Mouse (Mus musculus) T-cell, adult 2 months (primary cell): ENCODE data around the gene Fam217b.

Source experiments
- DNase-seq: peaks from one replicate; pipeline ENCODE4 v3.0.0; 2022; ENCODE audit warnings: low spot score

Gene Fam217b

GRCm38 (mm10) chr2:178414261-178415149 lies at the start of gene Fam217b, which contains the start of gene Ppp1r3d:
Gene Fam217b (plus strand): TSS chr2:178414524.
Gene Ppp1r3d (minus strand): TSS chr2:178414472.
- DNase-seq = no peak

DNA sequence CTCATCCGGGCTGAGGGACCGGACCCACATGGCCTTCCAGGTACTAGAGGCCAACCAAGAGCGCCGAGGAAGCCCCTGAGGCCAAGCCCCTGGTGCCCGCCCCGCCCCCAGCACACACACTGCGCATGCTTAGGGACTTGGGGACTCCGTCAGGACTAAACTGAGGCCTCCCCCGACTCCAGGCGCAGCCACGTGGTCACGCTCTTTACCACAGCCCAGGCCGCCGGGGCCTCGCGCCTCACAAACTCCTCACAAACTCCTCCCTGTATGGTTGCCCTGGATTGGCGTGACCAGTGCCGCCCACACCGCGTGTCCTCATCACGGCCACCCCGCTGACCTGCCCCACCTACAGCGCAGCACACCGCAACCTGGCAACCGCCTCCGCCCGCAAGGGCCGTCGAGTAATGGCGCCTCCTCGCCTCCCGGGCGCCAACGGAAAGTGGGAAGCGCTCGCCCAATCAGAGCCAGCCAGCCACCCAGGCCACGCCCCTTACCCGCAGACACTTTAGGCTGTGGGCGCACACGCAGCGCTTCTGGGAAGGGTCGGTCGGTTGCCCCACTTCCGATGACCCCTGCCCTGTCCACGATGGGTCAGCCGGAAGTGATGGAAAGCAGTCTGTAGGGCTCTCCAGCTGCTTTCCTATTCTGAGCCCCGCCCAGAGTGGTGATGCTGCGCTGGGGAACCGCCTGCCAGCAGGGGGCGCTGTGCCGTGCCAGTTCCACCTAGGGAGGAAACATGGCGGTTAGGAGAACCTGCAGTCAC lies 7.1 kb upstream of the Fam217b start, which contains the start of gene Sycp2:
Gene Sycp2 (minus strand): TSS at position 633 of the 763 bp plus-strand sequence.
- DNase-seq = no peak

GRCm38 (mm10) chr2:178409024-178409423 lies 5.3 kb upstream of the Fam217b start:
- DNase-seq = no peak

DNA sequence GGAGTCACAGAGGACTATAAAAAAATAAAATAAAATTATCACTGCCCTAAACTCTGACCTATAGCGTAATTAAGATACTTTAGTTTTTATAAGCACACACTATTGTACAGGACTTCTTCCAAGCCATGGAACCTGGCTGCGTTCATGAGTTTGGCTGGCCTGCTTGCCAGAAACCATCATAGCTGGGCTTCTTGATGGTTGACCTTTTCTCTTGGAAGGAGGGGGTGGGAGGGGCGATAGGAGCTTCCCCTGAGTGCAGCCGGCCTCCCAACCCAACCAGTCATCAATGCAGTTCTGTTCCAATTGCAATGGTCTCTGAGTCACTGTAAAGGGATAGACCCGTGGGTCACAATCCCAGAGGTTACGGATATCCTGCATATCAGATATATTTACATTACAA lies 4.0 kb upstream of the Fam217b start:
- no peak for DNase-seq

DNA sequence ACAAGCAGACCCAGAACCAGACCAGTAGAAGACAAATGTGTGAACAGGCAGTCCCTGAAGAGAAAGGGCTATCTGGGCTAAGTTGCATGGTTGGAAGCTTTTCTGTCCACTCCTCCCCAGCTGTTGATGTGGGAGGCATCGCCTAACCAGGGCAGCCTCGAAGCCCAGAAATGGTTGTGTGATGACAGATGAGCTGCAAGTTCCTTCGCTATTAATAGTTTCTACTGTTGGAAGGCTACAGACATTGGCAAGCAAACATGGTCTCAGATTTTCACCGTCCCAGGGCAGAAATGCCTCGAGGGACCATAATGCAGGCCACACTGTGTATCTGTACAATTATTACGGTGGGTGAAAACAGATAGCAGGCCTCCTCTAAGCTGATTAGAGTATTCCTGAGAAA lies 1.7 kb upstream of the Fam217b start:
- DNase-seq = no peak

GRCm38 (mm10) chr2:178413081-178413480 lies 1.2 kb upstream of the Fam217b start:
- DNase-seq = no peak

DNA sequence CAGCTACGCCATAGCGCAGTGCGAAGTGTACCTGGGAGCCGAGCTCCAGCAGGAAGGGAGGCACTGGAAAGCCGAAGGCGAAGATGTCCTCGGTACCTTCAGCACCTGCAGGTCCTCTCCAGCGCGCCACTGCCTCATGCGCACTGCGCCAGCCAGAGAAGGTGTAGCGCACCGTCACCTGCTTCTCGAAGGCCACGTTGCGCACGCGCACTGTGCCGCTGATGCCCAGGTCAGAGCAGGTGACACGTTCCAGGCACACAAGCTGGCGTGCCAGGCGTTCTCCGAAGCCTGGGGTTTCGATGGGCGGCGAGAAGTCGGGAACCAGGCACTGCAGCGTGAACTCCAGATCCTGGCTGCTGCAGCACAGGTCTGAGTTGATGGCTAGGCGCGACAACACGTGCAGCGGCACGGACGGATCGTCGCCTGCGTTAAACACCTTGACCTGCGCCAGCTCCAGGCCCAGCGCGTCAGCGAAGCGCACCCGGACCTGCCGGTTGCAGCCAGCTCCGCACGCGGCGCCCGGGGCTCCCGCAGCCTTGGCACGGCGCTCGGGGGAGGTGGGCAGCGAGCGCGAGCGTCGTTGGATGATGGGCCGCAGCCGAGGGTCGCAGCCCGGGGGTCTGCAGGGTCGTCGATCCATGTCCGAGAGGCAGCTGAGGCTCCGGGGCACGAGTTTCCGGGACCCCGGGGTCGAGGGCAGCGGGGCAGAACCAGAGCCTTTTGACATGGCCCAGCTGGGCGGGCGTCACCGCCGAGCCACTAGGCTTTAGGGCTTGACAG lies 653 bp upstream of the Fam217b start:
- DNase-seq = no peak

- no peak for DNase-seq
These were observed 775 bp downstream of the Fam217b start for GRCm38 (mm10) chr2:178415150-178415448.

- DNase-seq = no peak
These were observed 2.1 kb downstream of the Fam217b start for GRCm38 (mm10) chr2:178416427-178416826.

DNA sequence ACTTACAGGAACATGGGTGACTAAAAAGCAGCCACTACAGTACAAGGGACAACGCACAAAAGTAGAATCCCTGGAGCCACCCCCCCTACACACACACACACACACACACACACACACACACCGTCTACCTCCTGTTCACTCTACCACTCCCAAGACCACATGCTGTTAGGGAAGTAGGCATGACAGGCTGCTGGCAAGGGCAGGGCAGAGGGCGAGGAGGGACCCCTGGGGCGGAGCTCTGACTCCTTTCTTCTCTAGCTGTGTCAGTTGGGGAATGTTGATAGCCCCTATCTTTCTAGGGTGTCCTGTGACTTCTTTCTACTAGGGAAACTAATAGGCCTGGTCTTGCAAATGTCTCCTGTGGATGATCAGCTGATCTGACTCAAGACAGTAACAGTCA lies 2.6 kb downstream of the Fam217b start:
- DNase-seq = no peak

GRCm38 (mm10) chr2:178420576-178420975 lies 6.3 kb downstream of the Fam217b start:
- no peak for DNase-seq

GRCm38 (mm10) chr2:178421603-178422002 lies 7.3 kb downstream of the Fam217b start:
- no peak for DNase-seq

GRCm38 (mm10) chr2:178422186-178422585 lies 7.9 kb downstream of the Fam217b start:
- DNase-seq = no peak

DNA sequence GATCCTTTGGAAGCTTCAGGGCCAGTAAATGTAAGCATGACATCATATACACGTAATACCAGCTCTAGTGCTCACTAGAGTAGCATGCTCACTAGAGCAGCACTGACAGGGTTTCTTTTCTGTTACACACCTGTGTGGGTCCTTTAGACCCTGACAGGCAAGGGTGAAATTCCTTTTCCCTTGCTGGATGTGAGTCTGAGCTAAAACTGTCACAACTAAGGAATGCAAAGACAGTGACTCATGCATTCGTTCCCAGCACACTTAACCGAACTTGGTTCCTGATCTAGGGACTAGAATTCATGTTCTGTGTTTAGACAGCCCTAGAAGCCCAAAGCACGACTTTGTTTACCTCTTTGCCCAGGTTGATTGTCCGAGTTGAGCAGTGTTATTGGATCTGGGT lies 8.9 kb downstream of the Fam217b start:
- DNase-seq = no peak

- no peak for DNase-seq
These were observed 11.9 kb downstream of the Fam217b start for GRCm38 (mm10) chr2:178426229-178426628.

- DNase-seq = no peak
These were observed 12.9 kb downstream of the Fam217b start for GRCm38 (mm10) chr2:178427181-178427580.

DNA sequence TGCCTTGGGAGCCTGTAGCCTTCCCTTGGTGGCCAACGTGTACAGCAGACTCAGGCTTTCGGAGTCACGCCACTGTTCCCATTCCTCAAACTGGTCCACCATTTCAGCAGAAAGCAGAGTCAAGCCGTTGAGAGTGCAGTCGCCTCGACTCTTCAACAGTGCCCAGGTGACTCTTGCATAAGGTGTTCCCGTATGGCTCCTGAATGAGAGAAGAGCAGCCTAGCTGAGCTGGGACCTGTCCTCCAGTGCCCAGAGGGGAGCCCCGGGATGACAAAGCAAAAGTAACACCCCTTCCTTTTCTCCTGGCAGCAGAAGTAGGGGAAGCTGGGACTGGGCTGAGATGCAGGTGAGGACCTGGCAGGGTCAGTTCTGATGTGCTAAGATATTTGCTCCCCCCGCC lies 13.9 kb downstream of the Fam217b start:
- DNase-seq = no peak

GRCm38 (mm10) chr2:178428676-178429075 lies 14.4 kb downstream of the Fam217b start:
- no peak for DNase-seq

GRCm38 (mm10) chr2:178429426-178429825 lies 15.1 kb downstream of the Fam217b start:
- DNase-seq = no peak

DNA sequence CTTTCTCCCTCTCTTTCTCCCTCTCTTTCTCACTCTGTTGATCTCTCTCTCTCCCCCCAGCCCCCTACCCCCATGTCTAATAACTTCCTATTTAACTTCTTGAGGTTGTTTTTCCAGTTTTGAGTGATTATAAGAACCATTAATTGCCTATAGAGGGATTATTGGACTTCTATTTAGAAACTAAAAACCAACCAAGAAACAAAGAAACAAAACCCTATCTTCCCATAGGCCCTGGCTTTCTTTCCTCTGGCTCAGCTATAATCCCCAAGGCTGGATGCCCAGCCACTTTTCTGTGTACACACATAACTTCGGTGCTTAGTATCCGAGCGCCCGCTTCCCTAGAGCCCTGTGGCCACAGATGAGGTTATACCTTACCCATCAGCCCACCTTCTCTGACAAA lies 15.9 kb downstream of the Fam217b start, which contains the start of gene Cdh26:
Gene Cdh26 (plus strand): TSS at position 301 of the 400 bp plus-strand sequence.
- DNase-seq = no peak

DNA sequence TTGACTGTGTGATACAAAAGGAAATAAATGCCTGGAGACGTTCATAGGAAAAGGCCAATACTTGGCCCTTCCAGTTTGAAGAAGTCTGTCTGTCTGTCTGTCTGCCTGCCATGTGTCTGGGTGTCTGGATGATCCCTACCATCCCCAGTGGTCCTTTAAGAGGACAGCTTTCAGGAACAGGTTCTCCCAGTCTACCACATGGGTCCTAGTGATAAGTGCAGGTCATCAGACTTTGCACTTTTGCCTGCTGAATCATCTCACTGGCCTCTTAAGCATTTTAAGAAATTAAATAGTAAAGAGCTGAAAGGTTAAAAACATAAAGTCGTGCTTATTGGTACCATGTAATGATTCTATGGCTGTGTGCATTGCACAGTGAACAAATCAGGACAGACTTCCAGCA lies 19.2 kb downstream of the Fam217b start:
- DNase-seq = no peak

DNA sequence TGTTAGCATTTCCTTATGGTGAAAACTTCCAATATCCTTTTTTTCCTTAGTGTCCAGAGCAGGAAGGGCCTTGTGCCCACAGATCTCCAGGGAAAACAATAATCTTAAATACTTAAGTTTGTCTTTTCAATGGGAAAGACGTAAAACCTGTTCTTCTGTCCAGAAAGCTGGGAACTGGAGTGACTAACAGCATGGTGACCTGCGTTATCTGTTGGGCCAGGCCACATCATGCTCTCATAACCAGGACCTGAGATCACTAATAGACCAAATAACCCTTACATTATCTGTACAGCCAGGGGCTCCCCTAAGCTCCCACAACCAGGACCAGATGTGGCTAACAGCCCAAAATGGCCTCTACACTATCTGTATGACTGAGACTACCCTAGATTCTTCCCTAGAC lies 19.6 kb downstream of the Fam217b start:
- no peak for DNase-seq
